Mouse (Mus musculus) thymus, adult 2 months (tissue): ENCODE data around the gene Gdf11.

Experiments
- CTCF ChIP-seq: fragments of 200-500 bp; IDR thresholded peaks from 2 replicates; pipeline ENCODE4 v1.5.1; 2012; ENCODE audit warnings: mild to moderate bottlenecking, control low read depth, low read length, moderate library complexity, borderline replicate concordance; ENCODE audit not compliant: control insufficient read depth, poor library complexity, insufficient read depth; ENCODE audit errors: extremely low read depth
- POLR2A ChIP-seq: fragments of 200-500 bp; IDR thresholded peaks from 2 replicates; pipeline ENCODE4 v1.6.1; 2012; ENCODE audit warnings: mild to moderate bottlenecking, low read length, control low read depth, moderate library complexity; ENCODE audit not compliant: control insufficient read depth, poor library complexity, insufficient read depth; ENCODE audit errors: extremely low read depth

DNA sequence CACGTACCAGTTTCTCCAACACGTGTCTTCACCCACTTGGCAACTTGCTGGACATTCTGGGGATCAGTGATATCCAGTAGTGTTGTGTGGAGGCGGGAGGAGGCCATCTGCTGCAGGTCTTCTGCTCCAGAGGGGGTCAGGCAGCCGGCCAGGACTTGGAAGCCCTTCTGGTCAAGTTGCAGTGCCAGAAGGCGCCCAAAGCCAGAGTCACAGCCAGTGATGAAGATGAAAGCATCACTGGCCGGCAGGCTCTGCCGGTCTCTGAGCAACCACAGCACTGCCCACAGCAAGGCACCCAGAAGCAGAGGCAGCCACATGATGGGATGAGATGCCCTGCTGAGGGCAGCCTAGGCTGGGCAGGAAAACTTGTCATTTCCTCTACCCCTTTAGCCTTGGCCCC, 26.7 kb upstream of the Gdf11 start:
- no peak for TF ChIP-seq CTCF
- TF ChIP-seq POLR2A, result no peak
